Mouse (Mus musculus) embryonic fibroblast, embryonic 13.5 days (primary cell): ENCODE results near the gene Phactr2.

Experiments
- CTCF ChIP-seq: IDR thresholded peaks from 2 replicates; pipeline ENCODE4 v1.5.1; 2011; ENCODE audit warnings: mild to moderate bottlenecking, control low read depth, low read length, moderate library complexity, borderline replicate concordance; ENCODE audit not compliant: insufficient read depth
- POLR2A ChIP-seq: IDR thresholded peaks from 2 replicates; pipeline ENCODE4 v1.6.1; 2011; ENCODE audit warnings: low read depth, mild to moderate bottlenecking, control low read depth, low read length, moderate library complexity

GRCm38 (mm10) chr10:13419246-13419645 lies 55.0 kb downstream of the Phactr2 start:
- TF ChIP-seq POLR2A (no peak), CTCF (no peak)
